Mouse (Mus musculus) left cerebral cortex, postnatal 25 days (tissue): ENCODE measurements around the gene Gm49354. TPM values are rescaled to one million over a fixed set of nuclear protein-coding genes. Genes with fewer than 3 reads are reported as not detected.
"Not testable (repeated sequence)": the region's sequence is repeated elsewhere in the genome, so short reads cannot be mapped to it uniquely, and the experiment has no call there.

ENCODE experiments used
- DNase-seq, 2 experiments: peaks; one replicate each; pipeline ENCODE4 v3.0.0; 2022; ENCODE audit warnings: low spot score in 2 of 2, mixed read lengths in 1 of 2
- intact Hi-C: fragments of 180-260 bp; cut with DNase I; formaldehyde crosslinking; loops from one replicate; pipeline ENCODE4 v1.15.1; 2025
- total RNA-seq, 2 experiments: library from RNA; stranded (reverse); gene quantifications; 2 replicates each; pipeline ENCODE4 v1.2.3; 2021

Gm49354 gene
- total RNA-seq, 2 experiments from 2014 or later = not detected

DNA sequence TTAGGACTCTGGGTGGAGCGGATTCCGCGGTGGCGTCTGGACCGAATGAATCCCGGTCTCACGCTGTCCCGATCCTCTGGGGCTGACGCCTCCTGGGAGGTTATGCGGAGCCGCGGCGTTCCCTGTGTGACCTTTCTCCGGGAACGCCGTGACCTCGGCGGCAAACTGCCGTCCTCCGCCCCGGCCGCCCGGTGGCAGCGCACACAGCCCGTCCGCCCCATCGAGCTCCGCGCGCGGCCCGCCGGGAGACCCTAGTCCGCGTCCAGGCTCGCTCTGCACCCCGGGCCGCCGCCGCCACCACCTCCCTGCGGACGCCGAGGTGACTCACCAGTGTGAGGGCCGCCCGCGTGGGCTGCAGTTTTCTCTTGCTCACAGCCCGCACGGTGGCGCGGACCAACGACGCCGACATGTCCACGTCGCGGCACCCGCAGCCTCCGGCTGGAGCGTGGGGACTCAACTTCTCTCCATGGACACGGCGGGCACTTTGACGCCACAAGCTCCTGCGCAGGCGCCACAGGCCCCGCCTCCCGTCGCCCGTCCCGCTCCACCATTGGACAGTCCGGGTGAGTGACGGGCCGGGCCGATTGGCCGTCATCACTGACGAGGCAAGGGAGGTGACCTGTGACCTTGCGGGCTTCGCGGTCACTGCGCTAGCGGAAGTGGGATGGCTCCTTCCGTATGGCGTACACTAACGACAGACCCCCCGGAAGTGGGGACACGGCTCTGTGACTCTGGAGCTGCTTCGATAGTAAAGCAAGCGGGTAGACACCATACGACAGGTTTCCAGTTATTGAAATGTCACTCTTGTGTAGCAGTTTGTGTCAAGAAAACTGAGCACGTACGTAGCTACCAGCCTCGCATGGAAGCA is 12.5 kb downstream of the Gm49354 start, which contains the start of gene Isca1:
Isca1 (minus strand) TSS at position 515 of the 868 bp plus-strand sequence.
- intact Hi-C loops = loop anchor here (2.0 to 5.0 kb wide), 2 partner anchors 182 to 1131 kb away; partner anchors contain the start of genes Agtpbp1 and Naa35
- peak; percentile 100 for DNase-seq

DNA sequence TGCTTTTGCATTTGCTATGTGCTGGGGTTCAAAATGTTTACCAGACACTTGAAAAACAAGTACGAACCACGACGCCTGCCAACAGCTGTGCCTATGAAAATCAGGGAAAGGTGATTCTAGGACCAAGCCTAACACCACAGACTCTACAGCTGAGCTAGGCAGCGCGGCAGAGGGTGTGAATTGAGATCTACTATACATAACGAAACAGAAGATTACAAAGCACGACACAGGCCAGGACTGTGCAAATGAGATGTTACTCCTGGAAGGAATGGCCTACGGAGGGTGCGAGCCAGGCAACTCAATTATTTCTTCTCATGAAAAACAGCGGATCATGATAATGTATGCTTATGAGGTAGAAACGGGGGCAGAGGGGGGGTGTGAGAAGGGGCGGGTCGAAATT is 13.5 kb downstream of the Gm49354 start:
- intact Hi-C loops = loop anchor here (2.0 kb wide), 1 partner anchor 1130 kb away; no protein-coding TSS in a partner anchor
- DNase-seq = peak in 1 of 2 experiments; percentile 33

DNA sequence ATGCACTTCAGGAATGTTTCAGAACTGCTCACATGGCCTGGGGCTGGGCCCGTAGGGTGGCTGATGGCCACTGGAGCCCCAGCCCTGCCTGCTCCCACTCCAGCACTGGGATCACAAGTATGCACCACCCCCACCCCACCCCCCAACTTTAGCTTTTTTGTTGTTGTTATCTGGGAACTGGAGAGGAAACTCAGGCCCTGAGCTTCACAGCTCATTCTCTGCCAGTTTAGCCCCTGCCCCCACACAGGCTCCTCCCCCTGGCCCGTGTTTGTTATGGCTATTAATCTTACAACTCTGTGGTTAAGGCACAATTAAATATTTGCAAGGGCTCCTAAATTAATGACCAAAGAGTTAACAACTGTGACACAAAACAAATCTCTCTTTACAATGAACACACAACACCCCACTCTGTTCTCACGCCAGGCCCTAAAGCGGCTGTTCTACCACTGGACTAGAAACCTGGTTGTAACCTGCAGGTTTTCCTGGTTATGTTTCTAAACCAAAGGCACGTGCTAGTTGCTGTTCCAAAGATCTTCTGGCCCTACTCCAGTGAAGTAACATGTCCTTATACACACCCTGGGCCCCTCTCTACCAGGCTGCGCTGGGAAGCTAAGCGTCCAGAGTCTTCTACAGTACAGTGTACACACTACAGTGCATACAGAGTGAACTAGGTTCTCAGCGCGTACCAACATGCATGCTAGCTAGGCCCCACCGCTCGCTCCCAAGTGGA is 15.1 kb downstream of the Gm49354 start:
- intact Hi-C loops = no loop called here

DNA sequence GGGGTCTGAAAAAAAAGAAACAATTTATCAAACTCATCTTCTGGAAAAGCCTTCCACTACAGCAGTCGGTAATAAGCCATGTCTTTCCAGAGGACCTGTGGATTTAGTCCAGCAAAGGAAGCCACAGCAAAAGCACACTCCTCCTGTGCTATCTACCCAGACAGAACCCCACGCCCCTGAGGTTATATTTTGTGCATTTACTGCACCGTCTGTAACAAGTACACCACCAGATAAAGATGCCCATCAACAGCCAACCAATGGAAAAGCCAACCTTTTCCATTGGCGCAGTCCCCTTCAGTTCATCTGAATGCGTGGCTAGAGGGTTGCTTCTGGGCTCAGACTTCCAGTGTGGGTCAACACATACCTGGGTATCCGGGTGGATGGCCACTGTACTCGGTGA is 19.3 kb downstream of the Gm49354 start:
- DNase-seq = no peak
- intact Hi-C loops = no loop called here

More for the DNA sequence above, 15.1 kb downstream of the Gm49354 start:
- DNase-seq = no peak

DNA sequence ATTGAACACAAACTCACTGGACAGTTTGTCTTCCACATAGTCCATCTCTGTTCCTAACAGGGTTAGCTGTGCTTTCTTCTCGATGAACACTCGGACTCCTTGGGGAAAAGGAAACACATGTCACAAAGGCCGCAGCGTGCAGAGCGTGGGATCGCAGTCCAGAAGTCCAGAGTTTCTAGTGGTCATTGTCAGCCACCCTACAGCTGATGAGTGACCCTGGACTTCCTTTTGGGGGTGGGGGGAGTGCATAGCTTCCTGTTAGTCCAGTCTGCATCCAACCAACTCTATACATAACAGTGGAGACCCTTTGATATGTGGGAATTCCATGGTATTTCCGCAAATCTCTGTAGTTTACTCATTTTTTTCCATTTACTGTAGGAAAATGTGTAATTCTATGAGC is 25.1 kb downstream of the Gm49354 start:
- intact Hi-C loops = no loop called here
- no peak for DNase-seq

DNA sequence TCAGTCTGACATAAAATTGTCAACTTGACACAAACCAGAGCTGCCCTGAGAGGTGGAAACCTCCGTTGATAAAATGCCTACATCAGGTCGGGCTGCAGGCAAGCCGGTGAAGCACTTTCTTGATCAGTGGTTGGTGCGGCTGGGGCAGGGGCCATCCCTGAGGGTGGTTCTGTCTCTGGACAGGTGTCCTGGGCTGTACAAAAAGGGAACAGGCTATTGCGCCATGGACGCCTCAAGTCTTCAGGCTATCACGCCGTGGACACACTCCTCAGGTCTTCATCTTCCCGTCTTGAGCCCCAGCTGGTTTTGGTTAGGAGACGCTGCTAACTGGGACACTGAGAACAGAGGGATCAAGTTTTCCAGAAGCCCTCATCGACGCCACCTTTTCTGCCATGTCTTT is 31.7 kb downstream of the Gm49354 start:
- intact Hi-C loops = no loop called here
- no peak for DNase-seq

DNA sequence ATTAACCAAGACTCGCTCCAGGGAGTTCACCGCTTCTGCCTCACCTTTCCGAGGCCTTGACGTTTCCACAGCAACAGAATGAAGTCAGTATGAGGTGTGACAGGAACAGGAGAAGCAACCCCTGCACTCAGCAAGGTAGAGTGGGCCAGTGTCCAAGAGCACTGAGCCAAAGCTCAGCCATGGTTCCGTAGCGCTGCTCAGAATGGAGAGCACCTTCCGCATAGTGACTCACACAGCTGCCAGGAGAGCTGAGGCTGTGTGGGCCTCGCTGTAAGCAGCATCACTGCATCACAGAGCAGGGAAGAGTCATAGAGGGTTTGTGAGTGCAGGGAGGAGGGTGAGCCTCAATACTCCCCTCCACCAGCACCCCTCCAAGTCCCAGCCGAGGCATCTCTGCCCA is 35.3 kb downstream of the Gm49354 start, which contains the start of gene 1700014D04Rik:
1700014D04Rik (minus strand) TSS at position 42 of the 400 bp plus-strand sequence.
- DNase-seq = peak; percentile 60 to 88
- intact Hi-C loops = no loop called here

DNA sequence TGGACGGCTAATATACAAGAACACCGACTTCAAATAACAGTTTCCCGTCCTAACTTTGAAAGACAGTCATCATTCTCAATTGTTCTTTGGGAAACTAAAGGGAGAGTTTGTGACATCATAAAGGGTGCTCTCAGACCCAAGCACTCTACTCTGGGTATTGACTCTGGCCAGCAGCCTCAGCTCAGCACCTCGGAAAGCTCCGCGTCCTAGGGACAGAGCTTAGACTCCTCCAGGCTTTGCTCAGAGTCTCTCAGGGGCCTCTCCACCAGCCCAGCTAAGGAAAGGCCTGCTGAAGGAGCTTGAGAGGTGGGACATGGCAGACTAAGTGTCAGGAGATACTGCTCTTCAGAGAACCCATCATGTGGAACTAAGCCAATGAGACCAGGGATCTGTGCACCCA is 35.9 kb downstream of the Gm49354 start:
- no peak for DNase-seq
- intact Hi-C loops = no loop called here

DNA sequence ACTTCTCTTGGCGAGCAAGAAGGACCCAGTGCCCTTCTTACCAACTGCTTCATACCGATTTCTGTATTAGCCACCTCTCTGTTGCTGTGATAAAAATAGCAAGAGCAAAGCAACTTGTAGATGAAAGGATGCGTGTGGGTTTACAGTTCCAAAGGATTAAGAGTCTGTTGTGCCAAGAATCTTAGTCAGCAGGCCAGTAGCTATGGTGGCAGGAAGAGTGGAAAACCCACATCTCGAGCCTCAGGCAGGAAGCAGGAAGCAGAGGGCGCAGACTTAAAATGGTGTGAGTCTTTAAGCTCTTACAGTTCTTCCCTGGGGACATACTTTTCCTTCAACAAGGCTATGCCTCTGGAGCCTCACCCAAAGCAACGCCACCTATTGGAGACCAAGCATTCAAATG is 36.6 kb downstream of the Gm49354 start:
- intact Hi-C loops = no loop called here
- peak in 1 of 2 experiments; percentile 73 for DNase-seq

DNA sequence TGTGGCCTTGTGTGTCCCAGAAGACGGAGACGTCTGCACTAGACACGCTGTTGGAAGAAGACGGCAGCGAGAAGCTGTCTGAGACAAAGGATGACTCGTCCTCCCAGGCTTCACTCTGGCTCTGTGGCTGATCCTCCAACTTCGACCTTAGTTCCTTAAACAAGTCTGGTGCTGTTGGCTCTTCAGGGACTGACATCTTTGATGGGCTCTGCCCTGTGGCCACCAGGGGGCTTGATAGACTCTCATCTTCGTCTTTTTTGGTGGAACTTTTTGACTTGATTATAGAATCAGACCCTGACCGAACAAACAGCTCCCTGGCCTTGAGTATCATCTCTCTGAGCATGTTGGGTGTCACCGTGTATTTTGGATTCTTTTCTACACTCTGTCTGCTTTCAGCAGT is 40.3 kb downstream of the Gm49354 start:
- intact Hi-C loops = no loop called here
- no peak for DNase-seq

DNA sequence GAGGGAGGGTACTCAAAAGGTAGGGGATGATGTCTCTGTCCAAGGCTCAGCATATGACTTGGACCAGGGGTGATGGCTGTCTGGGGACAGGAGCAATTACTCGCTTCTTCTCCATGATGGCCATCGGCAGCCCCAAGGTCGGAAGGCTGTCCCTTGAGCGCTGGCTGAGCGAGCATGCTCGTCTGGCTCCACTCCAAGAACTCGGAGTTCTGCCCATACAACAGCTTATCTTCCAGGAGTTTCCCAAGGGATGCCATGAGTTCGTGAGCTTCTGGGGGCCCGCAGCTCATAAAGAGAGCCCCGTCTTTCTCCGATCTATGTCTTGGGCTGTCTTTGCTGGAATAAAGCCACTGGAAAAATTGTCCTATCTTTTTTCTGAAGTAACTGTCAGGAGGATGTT is 40.9 kb downstream of the Gm49354 start:
- no peak for DNase-seq
- intact Hi-C loops = no loop called here

DNA sequence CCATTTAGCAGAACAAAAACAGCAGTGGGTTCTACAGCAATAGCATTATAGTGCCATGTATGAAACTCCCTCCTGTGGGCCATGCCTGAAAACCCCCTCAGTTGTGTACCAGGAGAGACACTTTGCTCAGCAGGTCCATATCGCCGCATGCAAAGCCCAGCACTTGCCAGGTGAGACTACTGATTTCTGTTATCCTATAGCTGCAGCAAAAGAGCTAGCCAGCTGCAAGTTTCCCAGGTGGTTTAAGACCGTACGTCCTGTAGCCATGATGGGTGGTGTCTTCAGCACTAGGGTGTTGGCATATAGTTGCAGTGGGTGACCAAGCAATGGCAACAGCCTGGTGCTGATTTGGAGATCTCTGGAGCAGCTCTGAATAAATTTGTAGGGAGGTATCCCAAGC is 42.6 kb downstream of the Gm49354 start:
- intact Hi-C loops = no loop called here
- DNase-seq = no peak

DNA sequence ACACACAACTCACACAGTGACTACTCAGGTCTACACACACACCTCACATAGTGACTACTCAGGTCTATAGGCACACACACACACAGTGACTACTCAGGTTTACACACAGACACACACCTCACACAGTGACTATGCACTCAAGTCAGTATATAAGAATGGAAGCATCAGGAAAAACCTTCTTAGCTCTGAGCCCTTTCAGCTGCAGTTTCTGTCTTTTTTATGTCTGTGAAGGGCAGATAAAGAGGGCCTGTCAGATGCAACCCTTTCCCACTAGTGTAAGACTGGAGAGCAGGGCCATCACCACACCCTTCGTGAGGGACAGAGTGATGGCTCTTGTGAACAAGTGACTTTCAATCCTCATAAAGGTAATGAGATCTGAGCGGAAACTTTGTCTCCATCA is 43.6 kb downstream of the Gm49354 start:
- intact Hi-C loops = no loop called here
- DNase-seq = no peak

DNA sequence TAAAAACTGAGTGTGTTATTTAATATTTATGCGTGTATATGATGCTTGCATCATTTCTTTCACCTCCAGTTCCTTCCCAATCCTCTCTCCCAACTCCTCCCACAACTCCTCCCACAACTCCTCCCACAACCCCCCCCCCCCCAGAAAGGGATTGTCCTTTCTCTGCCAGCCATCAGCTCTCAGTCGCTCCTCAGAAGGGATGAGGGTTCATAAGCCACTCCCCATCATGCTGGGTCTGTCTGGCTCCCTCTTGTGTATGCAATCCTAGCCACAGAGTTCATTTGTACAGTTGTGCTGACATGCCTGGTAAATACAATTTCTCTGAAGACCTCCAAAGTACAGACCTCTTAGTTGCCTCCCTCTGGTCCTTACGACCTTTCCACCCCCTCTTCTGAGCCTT is 46.9 kb downstream of the Gm49354 start:
- intact Hi-C loops = no loop called here
- DNase-seq = no peak

DNA sequence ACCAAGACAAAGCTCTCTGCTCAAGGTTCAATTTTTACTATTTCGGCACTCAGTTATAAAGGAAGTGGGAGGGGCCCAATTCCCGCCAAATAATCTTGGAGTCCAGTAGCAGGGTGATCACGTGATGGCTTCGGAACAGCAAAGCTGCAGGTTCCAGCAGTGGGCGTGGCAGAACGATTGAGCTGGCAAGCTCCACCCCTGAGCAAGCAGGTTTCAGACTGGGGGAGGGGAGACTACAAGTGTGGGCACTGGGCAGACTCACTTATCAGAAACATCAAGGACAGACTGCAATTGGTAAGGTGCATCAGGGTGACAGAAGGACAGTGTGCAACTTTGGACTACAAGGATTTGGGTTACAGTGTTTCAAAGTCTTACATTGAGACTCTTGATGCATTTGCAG is 47.7 kb downstream of the Gm49354 start:
- intact Hi-C loops, DNase-seq: not testable (repeated sequence)

DNA sequence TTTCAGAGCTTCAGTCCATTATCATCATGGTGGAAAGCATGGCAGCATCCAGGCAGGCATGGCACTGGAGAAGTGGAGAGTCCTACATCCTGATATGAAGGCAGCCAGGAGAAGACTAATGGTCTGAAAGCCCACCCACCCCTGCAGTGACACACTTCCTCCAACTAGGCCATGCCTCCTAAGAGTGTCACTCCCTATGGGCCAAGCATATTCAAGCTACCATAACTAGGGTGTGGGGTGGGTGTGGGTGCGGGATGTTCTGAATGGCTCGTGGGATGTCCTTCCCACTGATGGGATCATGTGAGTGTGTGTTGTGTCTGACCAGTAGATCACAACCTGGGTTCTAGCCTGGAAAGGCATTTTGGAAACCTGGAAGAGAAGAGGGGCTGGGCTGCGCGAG is 48.1 kb downstream of the Gm49354 start:
- intact Hi-C loops = no loop called here

DNA sequence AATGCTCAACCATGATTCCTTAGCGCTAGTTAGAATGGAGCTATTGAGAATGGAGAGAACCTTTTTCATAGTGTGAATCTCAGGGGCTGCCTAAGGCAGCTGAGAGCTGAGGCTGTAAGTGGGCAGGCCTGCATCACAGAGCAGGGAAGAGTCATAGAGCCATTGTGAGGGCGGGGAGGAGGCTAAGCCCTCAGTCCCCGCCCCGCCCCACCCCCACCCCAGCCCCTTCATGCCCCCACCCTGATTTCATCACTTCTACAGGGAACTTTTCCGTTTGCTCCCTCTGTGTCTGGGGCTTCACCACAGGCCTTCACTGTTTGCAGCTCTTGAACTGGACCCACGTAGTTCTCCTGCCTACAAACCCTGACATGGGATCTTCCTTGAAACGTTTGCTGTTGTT is 50.4 kb downstream of the Gm49354 start, which contains the start of gene Spata31d1d:
Spata31d1d (minus strand) TSS at position 101 of the 400 bp plus-strand sequence.
- intact Hi-C loops = no loop called here
- DNase-seq = no peak

More for the DNA sequence above, 48.1 kb downstream of the Gm49354 start:
- no peak for DNase-seq

DNA sequence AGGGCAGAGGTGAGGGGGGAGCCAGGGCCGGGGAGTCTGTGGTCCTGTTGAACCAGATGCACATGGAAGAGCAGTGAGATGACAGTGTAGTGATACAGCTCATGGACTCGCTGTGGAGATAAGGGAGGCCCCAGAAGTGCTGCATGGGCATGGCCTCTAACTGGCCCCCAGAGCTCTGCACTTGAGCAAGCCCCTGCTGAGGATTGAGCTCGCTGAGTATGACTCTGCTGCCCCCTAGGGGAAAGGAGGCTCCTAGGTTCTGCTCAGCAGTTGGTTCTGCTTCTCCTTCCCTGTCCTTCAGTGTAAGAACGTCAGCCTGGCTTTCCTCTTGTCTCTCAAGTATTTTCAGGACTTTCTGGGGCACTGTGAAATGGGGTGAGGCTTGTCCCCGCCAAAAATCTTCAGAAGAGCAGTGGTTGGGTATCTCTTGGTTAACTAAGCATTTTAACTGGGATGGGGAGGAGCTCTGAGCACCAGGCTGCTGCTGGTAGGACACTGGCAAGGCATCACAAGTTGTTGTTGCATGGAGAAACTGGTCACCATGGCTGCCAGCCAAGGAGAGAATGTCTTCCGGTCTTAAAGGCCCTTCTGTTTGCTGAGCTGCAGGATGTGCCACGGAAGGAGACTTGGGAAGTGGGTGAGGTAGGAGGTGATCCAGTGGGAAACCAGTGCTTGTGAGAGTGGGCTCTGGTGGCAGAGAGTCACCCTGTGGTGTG is 53.5 kb downstream of the Gm49354 start:
- intact Hi-C loops = loop anchor here (5.0 kb wide), 3 partner anchors 51 to 211 kb away; partner anchors contain the start of gene Golm1
- peak; percentile 86 to 90 for DNase-seq

DNA sequence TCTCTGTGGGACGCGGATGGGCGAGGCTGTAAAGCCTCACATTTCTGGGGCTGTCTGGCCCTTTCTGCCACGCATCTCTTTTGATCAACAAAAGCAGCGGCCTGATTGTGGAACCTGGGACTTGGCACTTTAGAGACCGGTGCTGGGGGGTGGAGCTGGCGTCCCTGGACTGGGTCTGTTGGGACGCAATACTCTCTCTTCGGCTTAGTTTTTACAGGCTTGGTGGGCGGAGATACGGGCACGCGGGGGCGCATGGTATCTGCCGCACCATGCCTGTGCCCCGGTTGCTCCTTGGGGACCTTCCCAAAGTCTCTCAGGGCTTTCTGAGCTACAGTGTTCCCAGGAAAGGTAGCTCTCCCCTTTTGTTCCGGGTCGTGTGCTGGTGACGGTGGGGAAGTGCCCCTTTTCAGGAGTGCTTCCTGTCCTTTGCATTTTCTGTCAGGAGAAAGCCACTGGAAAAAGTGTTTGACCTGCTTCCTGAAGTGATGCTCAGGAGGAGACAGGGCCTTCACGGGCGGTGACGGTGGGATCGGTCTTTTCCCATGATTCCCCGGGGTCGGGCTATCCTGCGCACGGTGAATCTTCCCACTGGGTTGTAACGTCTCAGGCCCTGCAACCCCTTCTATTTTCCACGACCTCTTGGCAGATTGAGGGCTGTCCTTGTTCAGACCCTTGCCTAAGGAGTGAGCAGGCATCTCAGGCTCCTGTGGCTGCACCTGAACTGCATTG is 55.7 kb downstream of the Gm49354 start:
- no peak for DNase-seq
- intact Hi-C loops = loop anchor here (5.0 kb wide), 3 partner anchors 49 to 209 kb away; partner anchors contain the start of gene Golm1
